Mouse (Mus musculus): ENCODE data around the gene Tbc1d22b.

DNA sequence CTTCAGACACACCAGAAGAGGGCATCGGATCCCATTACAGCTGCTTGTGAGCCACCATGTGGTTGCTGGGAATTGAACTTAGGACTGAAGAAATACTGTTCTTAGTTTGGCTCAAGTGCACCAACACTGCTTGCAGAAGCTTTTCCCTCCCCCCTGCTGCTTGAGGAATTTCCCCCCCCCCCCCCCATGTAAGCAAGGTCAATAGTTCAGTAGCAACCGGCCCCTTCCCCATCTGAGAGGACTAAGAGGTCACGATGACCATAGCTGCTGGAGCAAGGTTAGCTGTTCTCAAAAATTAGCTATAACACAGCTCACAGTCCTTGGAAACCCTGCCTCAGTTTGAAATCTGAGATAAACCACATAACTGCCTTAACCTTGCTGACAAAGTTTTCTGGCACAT, 92.6 kb downstream of the Tbc1d22b start:
- no peak for TF ChIP-seq GATA1 (IDR thresholded peaks at IDR 0.05; ENCODE audit: borderline replicate concordance, low read length)
- TF ChIP-seq FLI1 (IDR thresholded peaks at IDR 0.05; ENCODE audit: low read length): no peak
